Mouse (Mus musculus) liver, embryonic 11.5 days (tissue): Measurements from ENCODE around the gene Vps13c. TPM values are rescaled to one million over a fixed set of nuclear protein-coding genes. Genes with fewer than 3 reads are reported as not detected.

Source experiments
- ATAC-seq: fragments of 200-750 bp; cut with Nextera tagmentation; replicated peaks from 2 replicates; pipeline ENCODE4 v1.8.0; 2017; ENCODE audit warnings: moderate number of reproducible peaks, mild to moderate bottlenecking, moderate TSS enrichment, moderate library complexity; ENCODE audit not compliant: low FRiP score
- DNase-seq: peaks from one replicate; pipeline ENCODE4 v3.0.0-alpha.2; 2017; ENCODE audit warnings: low spot score
- H3K27ac ChIP-seq: fragments of 300-500 bp; sonication (generic); 2 replicates; pipeline ENCODE4 v1.5.1; 2014; ENCODE audit warnings: mild to moderate bottlenecking, low read depth, low read length, control low read depth
- H3K27me3 ChIP-seq: fragments of 300-500 bp; sonication (generic); replicated peaks from 2 replicates; pipeline ENCODE4 v1.6.1; 2014; ENCODE audit warnings: low read length, mixed read lengths; ENCODE audit not compliant: control insufficient read depth, insufficient read depth
- H3K36me3 ChIP-seq: fragments of 300-500 bp; sonication (generic); 2 replicates; pipeline ENCODE4 v1.6.1; 2014; ENCODE audit warnings: mild to moderate bottlenecking, low read length, moderate library complexity, mixed read lengths; ENCODE audit not compliant: control insufficient read depth, insufficient read depth
- H3K4me1 ChIP-seq: fragments of 300-500 bp; sonication (generic); replicated peaks from 2 replicates; pipeline ENCODE4 v1.6.1; 2014; ENCODE audit warnings: low read length, mixed read lengths; ENCODE audit not compliant: control insufficient read depth, insufficient read depth
- H3K4me2 ChIP-seq: fragments of 300-500 bp; sonication (generic); 2 replicates; pipeline ENCODE4 v1.6.1; 2014; ENCODE audit warnings: mild to moderate bottlenecking, control low read depth, moderate library complexity
- H3K4me3 ChIP-seq: fragments of 300-500 bp; sonication (generic); 2 replicates; pipeline ENCODE4 v1.5.1; 2014; ENCODE audit warnings: low read depth, low read length, control low read depth
- H3K9ac ChIP-seq: fragments of 300-500 bp; sonication (generic); 2 replicates; pipeline ENCODE4 v1.6.1; 2014; ENCODE audit warnings: low read depth, low read length, control low read depth
- H3K9me3 ChIP-seq: fragments of 300-500 bp; sonication (generic); 2 replicates; pipeline ENCODE4 v1.6.1; 2016; ENCODE audit warnings: low read length, inconsistent platforms, mixed read lengths; ENCODE audit not compliant: control insufficient read depth
- WGBS: fragments of 180-500 bp; shearing (Covaris S2); extraction: QIAGEN DNeasy Blood & Tissue Kit; methylation state at CpG from one replicate; pipeline ENCODE4 v1.1.7; 2014; 5-methylcytosine and 5-hydroxymethylcytosine counted together
- polyA plus RNA-seq: library from polyadenylated mRNA; unstranded; fragments of >200 nt; fragmentation: Nextera tagmentation; extraction: Ambion mirVana; gene quantifications from 2 replicates; pipeline ENCODE4 v1.2.1, GENCODE M21; 2014

Gene Vps13c
- polyA plus RNA-seq, 1 experiment from 2014 or later = 14.7 TPM

DNA sequence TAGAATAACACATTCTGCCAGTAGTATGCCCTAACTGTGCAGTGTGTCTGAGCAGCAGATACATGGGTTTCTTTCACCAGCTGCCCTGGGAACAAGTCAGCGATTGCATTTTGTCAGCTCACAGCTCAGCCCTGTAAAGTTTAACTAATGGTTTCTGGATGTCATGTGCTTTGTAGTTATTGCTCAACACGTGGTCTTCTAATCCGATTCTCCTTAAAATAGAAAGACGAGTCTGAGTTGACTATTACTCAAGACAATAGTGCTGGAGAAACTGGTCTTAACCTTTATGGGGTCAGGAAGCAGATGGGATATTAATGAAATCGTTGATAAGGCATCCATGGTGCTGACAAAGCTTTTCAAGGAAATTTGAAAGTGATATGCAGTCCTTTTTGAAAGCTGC is 2.6 kb downstream of the Vps13c start:
- WGBS = 32% methylated on average over 5 of the region's 5 CpGs
- Histone ChIP-seq H3K9ac (peak overlapping the region; percentile 2; the same call in 1 of the 2 replicates), H3K9me3 (no peaks in the 10 kb centered on the region), H3K36me3 (0 out of 2 replicates have a peak, but pooled peaks cover 4% of the 10 kb centered on the region), H3K27me3 (no peaks in the 10 kb centered on the region), H3K4me3 (peak overlapping the region; percentile 26), H3K4me2 (peak overlapping the region; percentile 73), H3K4me1 (peaks cover 16% of the 10 kb centered on the region), H3K27ac (no peak overlapping the region)
- ATAC-seq (no peak), DNase-seq (no peak)

DNA sequence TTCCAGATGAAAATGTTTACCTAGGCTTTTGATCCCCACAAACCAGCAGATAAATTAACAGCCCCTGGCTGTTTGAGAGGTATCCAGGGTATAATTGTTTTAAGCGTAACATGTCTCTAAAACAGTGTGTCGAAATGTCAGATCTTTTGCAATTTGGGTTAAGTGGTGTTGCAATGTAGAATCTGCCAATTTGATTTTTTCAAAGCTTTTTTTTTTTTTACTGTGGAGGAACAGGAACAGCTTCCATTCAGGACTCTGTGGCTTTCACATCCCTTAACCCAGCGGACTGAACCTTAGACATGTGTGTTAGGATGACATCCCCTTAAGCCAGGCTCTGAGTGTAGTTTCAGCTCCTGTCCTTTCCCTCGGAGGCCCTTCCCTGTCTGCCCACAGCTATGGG is 4.8 kb downstream of the Vps13c start:
- H3K9ac ChIP-seq = no peak overlapping the region
- WGBS = 74% methylated on average over 4 of the region's 4 CpGs

DNA sequence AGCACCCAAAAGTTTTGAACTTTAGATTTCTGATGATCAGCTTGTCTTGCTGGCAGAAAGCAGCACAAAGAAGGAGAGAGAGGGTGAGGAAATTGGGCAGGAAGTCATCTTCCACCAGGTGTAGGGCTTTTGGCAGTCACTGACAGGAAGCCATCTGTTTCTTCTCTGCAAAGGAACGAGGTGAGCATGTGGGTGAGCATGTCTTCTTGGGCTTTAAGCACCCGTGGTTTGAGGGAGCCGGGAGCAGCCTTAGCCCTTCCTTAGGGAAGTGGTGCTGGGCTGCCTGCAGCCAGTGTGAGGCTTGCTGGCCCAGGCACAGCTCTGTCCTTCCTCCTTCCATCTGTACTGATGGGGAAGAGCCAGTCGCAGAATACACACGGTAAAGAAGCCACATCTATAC is 5.5 kb downstream of the Vps13c start:
- Histone ChIP-seq H3K4me2 (no peak overlapping the region), H3K4me3 (no peak overlapping the region), H3K27me3 (no peaks in the 10 kb centered on the region), H3K27ac (no peak overlapping the region), H3K36me3 (0 out of 2 replicates have a peak, but pooled peaks cover 4% of the 10 kb centered on the region), H3K9ac (no peak overlapping the region), H3K9me3 (no peaks in the 10 kb centered on the region), H3K4me1 (peaks cover 19% of the 10 kb centered on the region)
- ATAC-seq (no peak), DNase-seq (no peak)
- whole genome bisulfite sequencing = 64% methylated on average over 5 of the region's 5 CpGs

More for the DNA sequence above, 4.8 kb downstream of the Vps13c start:
- Histone ChIP-seq H3K27ac (no peak overlapping the region), H3K9me3 (no peaks in the 10 kb centered on the region), H3K27me3 (no peaks in the 10 kb centered on the region), H3K4me2 (0 out of 2 replicates have a peak overlapping the region, but pooled peaks have one; percentile 14), H3K4me1 (peaks cover 18% of the 10 kb centered on the region), H3K4me3 (no peak overlapping the region), H3K36me3 (0 out of 2 replicates have a peak, but pooled peaks cover 4% of the 10 kb centered on the region)
- DNase-seq (no peak), ATAC-seq (no peak)

DNA sequence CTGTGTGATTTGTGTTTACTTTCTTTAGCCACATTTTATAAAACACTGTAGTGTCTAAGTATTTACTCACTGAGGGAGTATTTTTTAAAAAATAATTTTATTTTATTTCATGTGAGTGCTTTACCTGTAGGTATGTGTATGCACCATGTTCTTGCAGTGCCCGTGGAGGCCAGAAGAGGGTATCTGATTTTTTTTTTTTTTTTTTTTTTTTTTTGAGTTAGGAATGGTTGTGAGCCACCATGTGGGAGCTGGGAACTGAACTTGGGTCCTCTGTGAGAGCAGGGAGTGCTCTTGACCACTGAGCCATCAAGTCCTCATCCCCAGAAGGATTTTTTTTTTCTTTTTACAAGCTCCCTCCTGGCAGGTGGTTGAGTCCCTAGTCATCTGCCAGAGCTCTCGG is 5.9 kb downstream of the Vps13c start:
- Histone ChIP-seq H3K9ac (no peak overlapping the region), H3K36me3 (0 out of 2 replicates have a peak, but pooled peaks cover 4% of the 10 kb centered on the region), H3K27ac (no peak overlapping the region), H3K9me3 (no peaks in the 10 kb centered on the region), H3K27me3 (no peaks in the 10 kb centered on the region), H3K4me1 (peaks cover 15% of the 10 kb centered on the region), H3K4me2 (no peak overlapping the region), H3K4me3 (no peak overlapping the region)
- DNase-seq (no peak), ATAC-seq (no peak)
- 95% methylated on average over 2 of the region's 2 CpGs for WGBS

DNA sequence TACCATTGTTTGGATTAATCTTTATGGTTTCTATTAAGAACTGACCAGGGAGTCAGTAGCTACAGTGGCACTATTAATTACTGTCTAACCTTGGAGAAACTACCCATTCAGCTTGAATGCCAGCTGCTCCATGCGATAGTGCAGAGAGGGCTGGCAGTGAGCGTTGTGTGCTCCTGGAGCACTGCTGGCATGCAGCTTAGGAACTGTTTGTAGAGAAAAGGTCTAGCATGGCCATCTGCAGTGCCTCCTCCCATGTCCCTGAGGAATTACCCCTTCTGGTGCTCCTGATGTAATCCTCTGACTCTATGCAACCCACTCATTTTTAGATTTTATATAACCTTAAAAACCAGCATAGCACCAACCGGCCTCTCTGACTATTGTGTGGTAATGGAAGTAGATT is 7.4 kb downstream of the Vps13c start:
- H3K4me1 ChIP-seq = peaks cover 11% of the 10 kb centered on the region
- H3K9ac ChIP-seq = no peak overlapping the region
- no peaks in the 10 kb centered on the region for H3K9me3 ChIP-seq
- no peaks in the 10 kb centered on the region for H3K27me3 ChIP-seq
- H3K27ac ChIP-seq = no peak overlapping the region; the same call in 1 of the 2 replicates
- no peak overlapping the region for H3K4me3 ChIP-seq
- ATAC-seq (no peak), DNase-seq (no peak)
- 0 out of 2 replicates have a peak, but pooled peaks cover 4% of the 10 kb centered on the region for H3K36me3 ChIP-seq
- WGBS = 94% methylated on average over 3 of the region's 3 CpGs
- H3K4me2 ChIP-seq = no peak overlapping the region

DNA sequence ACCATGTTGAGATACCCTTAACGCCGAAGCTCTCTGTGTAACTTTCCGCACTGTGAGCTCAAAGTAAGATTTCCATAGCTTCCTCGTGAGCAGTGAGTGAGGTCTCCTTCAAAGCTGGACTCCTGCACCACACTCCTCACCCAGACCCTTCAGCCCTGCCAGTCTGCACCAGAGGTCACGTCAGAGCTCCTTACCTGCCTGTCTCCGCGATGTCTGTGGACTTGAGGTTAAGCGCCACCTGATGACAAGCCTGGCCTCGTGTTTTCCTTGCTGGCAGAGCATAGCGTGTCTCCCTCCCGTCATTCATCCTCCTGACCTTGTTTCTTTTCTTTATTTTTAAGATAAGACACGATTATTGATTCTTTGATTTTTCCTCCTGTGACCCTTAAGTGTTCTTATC is 9.2 kb downstream of the Vps13c start:
- Histone ChIP-seq H3K9me3 (no peaks in the 10 kb centered on the region), H3K9ac (no peak overlapping the region), H3K4me3 (no peak overlapping the region), H3K4me1 (peaks cover 11% of the 10 kb centered on the region), H3K27me3 (no peaks in the 10 kb centered on the region), H3K27ac (no peak overlapping the region), H3K4me2 (no peak overlapping the region), H3K36me3 (peaks cover 9% of the 10 kb centered on the region; the same call in 1 of the 2 replicates)
- DNase-seq (no peak), ATAC-seq (no peak)
- 76% methylated on average over 12 of the region's 12 CpGs for WGBS

DNA sequence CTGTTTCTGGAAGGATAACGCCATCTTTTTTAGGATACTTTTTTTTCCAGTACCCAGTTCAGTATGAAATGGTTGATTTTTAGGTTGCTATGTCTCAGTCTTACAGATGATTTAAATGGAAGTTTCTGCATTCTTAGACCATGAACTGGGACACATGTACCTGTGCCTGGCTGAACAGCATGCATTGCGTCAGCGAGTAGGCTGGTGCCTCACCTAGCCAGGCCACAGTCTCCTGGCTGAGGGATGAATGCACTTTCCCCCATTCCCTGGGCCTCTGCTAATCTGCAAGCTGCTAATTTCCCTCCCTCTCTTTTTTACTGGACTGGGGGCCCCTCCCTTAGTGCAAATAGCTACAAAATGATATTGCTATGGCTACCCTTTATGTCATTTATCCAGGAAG is 9.7 kb downstream of the Vps13c start:
- Histone ChIP-seq H3K9me3 (no peaks in the 10 kb centered on the region), H3K4me1 (peaks cover 8% of the 10 kb centered on the region), H3K27ac (no peak overlapping the region), H3K36me3 (peaks cover 11% of the 10 kb centered on the region), H3K27me3 (no peaks in the 10 kb centered on the region), H3K9ac (no peak overlapping the region), H3K4me3 (no peak overlapping the region), H3K4me2 (no peak overlapping the region)
- WGBS = 86% methylated on average over 3 of the region's 3 CpGs
- no peak for DNase-seq
- ATAC-seq = peak; percentile 41; the same call in 1 of the 2 replicates

DNA sequence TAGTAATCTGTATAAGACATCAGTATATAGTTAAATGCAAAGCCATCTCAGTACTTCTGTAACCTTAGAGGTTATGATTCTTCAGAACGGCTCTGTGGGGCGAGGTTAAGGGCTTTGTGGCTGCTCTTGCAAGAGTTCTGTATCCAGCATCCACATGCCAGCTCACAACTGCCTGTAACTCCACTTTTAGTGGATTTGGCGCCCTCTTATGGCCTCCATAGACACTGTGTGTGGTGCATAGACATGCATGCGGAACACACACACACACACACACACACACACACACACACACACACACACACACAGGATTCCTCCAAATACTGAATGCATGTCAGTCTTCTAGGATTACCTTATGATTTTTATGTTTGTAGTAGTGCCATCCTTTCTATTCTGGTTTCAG is 11.0 kb downstream of the Vps13c start:
- no peaks in the 10 kb centered on the region for H3K9me3 ChIP-seq
- no peaks in the 10 kb centered on the region for H3K27me3 ChIP-seq
- peaks cover 8% of the 10 kb centered on the region for H3K4me1 ChIP-seq
- WGBS = 79% methylated on average over 4 of the region's 4 CpGs
- no peak overlapping the region for H3K4me3 ChIP-seq
- no peak for DNase-seq
- H3K36me3 ChIP-seq = peaks cover 11% of the 10 kb centered on the region
- 0 out of 2 replicates have a peak, but pooled peaks have one; percentile 31 for ATAC-seq
- no peak overlapping the region for H3K9ac ChIP-seq
- H3K4me2 ChIP-seq = no peak overlapping the region
- no peak overlapping the region for H3K27ac ChIP-seq

DNA sequence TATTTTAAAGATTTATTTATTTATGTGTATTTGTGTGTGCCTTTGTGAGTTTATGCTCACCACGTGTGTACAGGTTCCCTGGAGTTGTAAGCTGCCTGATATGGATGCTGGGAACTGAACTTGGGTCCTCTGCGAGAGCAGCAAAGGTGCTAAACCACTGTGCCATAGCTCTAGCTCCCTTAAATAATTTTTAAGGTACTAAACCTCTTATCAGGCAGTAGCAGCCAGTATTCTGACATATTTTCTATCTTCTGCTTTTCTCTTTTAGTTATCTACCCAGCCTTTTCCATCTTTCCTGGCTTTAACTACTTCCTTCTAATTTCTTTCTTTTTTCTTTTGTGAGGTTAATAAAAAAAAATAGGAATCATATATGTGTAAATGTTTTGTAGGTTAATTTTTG is 20.1 kb downstream of the Vps13c start:
- Histone ChIP-seq H3K9ac (no peak overlapping the region), H3K4me3 (no peak overlapping the region), H3K4me2 (no peak overlapping the region), H3K36me3 (peaks cover 6% of the 10 kb centered on the region), H3K27me3 (no peaks in the 10 kb centered on the region), H3K27ac (no peak overlapping the region), H3K4me1 (peaks cover 10% of the 10 kb centered on the region), H3K9me3 (no peaks in the 10 kb centered on the region)
- 63% methylated on average over 2 of the region's 2 CpGs for WGBS
- 0 out of 2 replicates have a peak, but pooled peaks have one; percentile 59 for ATAC-seq
- DNase-seq = no peak
